Mouse (Mus musculus): ENCODE results near the gene Fndc3b. TPM values are rescaled to one million over a fixed set of nuclear protein-coding genes. Genes with fewer than 3 reads are reported as not detected.

Gene Fndc3b
- polyA plus RNA-seq, 1 experiment from 2014 or later = 13.3 TPM

- Histone ChIP-seq H3K4me2 (replicated peaks; ENCODE audit: low read depth) (no peak overlapping the region), H3K27ac (ENCODE audit: low read depth, low read length) (no peak overlapping the region)
- ATAC-seq = no peak
Observed at GRCm38 (mm10) chr3:27704641-27705040, 6.5 kb downstream of the Fndc3b start.

GRCm38 (mm10) chr3:27703531-27703930 lies 7.6 kb downstream of the Fndc3b start:
- no peaks in the 10 kb centered on the region for H3K9me3 ChIP-seq (ENCODE audit: control insufficient read depth)
- H3K4me3 ChIP-seq (ENCODE audit: low read depth, low read length) = no peak overlapping the region
- no peak for ATAC-seq
- H3K27ac ChIP-seq (ENCODE audit: low read depth, low read length) = no peak overlapping the region
- H3K27me3 ChIP-seq (replicated peaks; ENCODE audit: control insufficient read depth, insufficient read depth, low read length) = no peaks in the 10 kb centered on the region
- no peak for TF ChIP-seq CTCF (IDR thresholded peaks at IDR 0.05; ENCODE audit: low read depth)
- H3K36me3 ChIP-seq (ENCODE audit: control insufficient read depth, insufficient read depth) = 0 out of 2 replicates have a peak, but pooled peaks cover under 1% of the 10 kb centered on the region
- H3K4me1 ChIP-seq (replicated peaks; ENCODE audit: control insufficient read depth, insufficient read depth, low read length) = peaks cover 10% of the 10 kb centered on the region
- no peak overlapping the region for H3K9ac ChIP-seq (ENCODE audit: low read depth, low read length)
- 85% methylated on average over 8 of the region's 8 CpGs for WGBS
- H3K4me2 ChIP-seq (replicated peaks; ENCODE audit: low read depth) = no peak overlapping the region

More at GRCm38 (mm10) chr3:27704641-27705040, 6.5 kb downstream of the Fndc3b start:
- TF ChIP-seq CTCF (IDR thresholded peaks at IDR 0.05; ENCODE audit: low read depth) = no peak
- Histone ChIP-seq H3K9ac (ENCODE audit: low read depth, low read length) (no peak overlapping the region), H3K9me3 (ENCODE audit: control insufficient read depth) (no peaks in the 10 kb centered on the region), H3K36me3 (ENCODE audit: control insufficient read depth, insufficient read depth) (no peaks in the 10 kb centered on the region), H3K4me3 (ENCODE audit: low read depth, low read length) (no peak overlapping the region), H3K27me3 (replicated peaks; ENCODE audit: control insufficient read depth, insufficient read depth, low read length) (no peaks in the 10 kb centered on the region), H3K4me1 (replicated peaks; ENCODE audit: control insufficient read depth, insufficient read depth, low read length) (peaks cover 10% of the 10 kb centered on the region)
- 76% methylated on average over 9 of the region's 9 CpGs for WGBS

DNA sequence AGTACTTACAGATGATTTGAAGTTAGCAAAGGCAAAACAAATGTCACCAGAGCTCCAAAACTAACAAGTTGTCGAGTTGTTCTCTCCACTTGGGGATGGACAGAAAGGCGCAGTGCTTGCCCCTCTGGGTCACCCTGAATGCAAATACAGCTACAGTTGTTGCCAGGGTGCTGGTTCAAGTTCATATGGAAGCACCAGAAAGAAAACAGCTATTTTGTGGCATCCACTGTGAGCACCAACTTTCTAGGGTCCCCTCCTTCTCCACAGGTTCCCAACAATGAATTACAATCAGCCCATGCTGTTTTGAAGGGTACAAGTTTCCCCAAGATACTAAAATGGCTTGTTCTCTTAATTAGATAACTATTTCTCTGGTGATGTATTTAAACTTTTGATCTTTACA lies 8.0 kb downstream of the Fndc3b start:
- Histone ChIP-seq H3K36me3 (ENCODE audit: control insufficient read depth, insufficient read depth) (peaks cover 5% of the 10 kb centered on the region; the same call in 1 of the 2 replicates), H3K4me2 (replicated peaks; ENCODE audit: low read depth) (no peak overlapping the region), H3K27ac (ENCODE audit: low read depth, low read length) (no peak overlapping the region), H3K9ac (ENCODE audit: low read depth, low read length) (no peak overlapping the region), H3K4me3 (ENCODE audit: low read depth, low read length) (no peak overlapping the region), H3K9me3 (ENCODE audit: control insufficient read depth) (no peaks in the 10 kb centered on the region), H3K27me3 (replicated peaks; ENCODE audit: control insufficient read depth, insufficient read depth, low read length) (no peaks in the 10 kb centered on the region), H3K4me1 (replicated peaks; ENCODE audit: control insufficient read depth, insufficient read depth, low read length) (peaks cover 10% of the 10 kb centered on the region)
- WGBS = 97% methylated on average over 2 of the region's 2 CpGs
- no peak for ATAC-seq
- TF ChIP-seq CTCF (IDR thresholded peaks at IDR 0.05; ENCODE audit: low read depth) = no peak

GRCm38 (mm10) chr3:27698671-27699070 lies 12.4 kb downstream of the Fndc3b start:
- H3K27ac ChIP-seq (ENCODE audit: low read depth, low read length) = no peak overlapping the region
- no peak overlapping the region for H3K4me2 ChIP-seq (replicated peaks; ENCODE audit: low read depth)
- WGBS = over 99% methylated on average over 6 of the region's 6 CpGs
- H3K4me1 ChIP-seq (replicated peaks; ENCODE audit: control insufficient read depth, insufficient read depth, low read length) = 0 out of 2 replicates have a peak, but pooled peaks cover 3% of the 10 kb centered on the region
- H3K9ac ChIP-seq (ENCODE audit: low read depth, low read length) = no peak overlapping the region
- ATAC-seq = no peak
- H3K4me3 ChIP-seq (ENCODE audit: low read depth, low read length) = no peak overlapping the region
- H3K36me3 ChIP-seq (ENCODE audit: control insufficient read depth, insufficient read depth) = peaks cover 7% of the 10 kb centered on the region; the same call in 1 of the 2 replicates
- no peak for TF ChIP-seq CTCF (IDR thresholded peaks at IDR 0.05; ENCODE audit: low read depth)
- no peaks in the 10 kb centered on the region for H3K9me3 ChIP-seq (ENCODE audit: control insufficient read depth)
- H3K27me3 ChIP-seq (replicated peaks; ENCODE audit: control insufficient read depth, insufficient read depth, low read length) = no peaks in the 10 kb centered on the region

DNA sequence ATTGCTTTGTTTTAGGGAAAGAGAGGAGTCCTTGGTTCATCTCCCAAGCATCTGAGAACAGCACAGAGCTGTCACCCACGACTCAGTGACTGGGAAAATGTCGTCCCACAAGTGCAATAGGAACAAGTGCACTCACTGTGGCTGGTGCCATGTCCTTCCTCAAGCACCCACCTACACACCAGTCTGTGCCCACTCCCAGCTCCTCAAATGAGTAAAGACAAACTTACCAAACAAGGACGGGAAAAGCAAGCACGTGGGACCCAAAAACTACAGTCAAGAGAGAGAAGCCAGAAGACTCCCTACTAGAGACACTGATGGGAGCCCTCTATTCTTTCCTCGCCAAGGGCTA lies 14.7 kb downstream of the Fndc3b start:
- no peak for TF ChIP-seq CTCF (IDR thresholded peaks at IDR 0.05; ENCODE audit: low read depth)
- no peak for ATAC-seq
- Histone ChIP-seq H3K9me3 (ENCODE audit: control insufficient read depth) (no peaks in the 10 kb centered on the region), H3K4me3 (ENCODE audit: low read depth, low read length) (no peak overlapping the region), H3K4me2 (replicated peaks; ENCODE audit: low read depth) (no peak overlapping the region), H3K27me3 (replicated peaks; ENCODE audit: control insufficient read depth, insufficient read depth, low read length) (no peaks in the 10 kb centered on the region), H3K36me3 (ENCODE audit: control insufficient read depth, insufficient read depth) (peaks cover 7% of the 10 kb centered on the region; the same call in 1 of the 2 replicates), H3K4me1 (replicated peaks; ENCODE audit: control insufficient read depth, insufficient read depth, low read length) (0 out of 2 replicates have a peak, but pooled peaks cover 7% of the 10 kb centered on the region), H3K9ac (ENCODE audit: low read depth, low read length) (no peak overlapping the region), H3K27ac (ENCODE audit: low read depth, low read length) (no peak overlapping the region)
- 67% methylated on average over 5 of the region's 5 CpGs for WGBS

GRCm38 (mm10) chr3:27695612-27696448 lies 15.3 kb downstream of the Fndc3b start:
- Histone ChIP-seq H3K27me3 (replicated peaks; ENCODE audit: control insufficient read depth, insufficient read depth, low read length) (no peaks in the 10 kb centered on the region), H3K36me3 (ENCODE audit: control insufficient read depth, insufficient read depth) (peaks cover 7% of the 10 kb centered on the region; the same call in 1 of the 2 replicates), H3K4me2 (replicated peaks; ENCODE audit: low read depth) (no peak overlapping the region), H3K9me3 (ENCODE audit: control insufficient read depth) (no peaks in the 10 kb centered on the region), H3K4me1 (replicated peaks; ENCODE audit: control insufficient read depth, insufficient read depth, low read length) (0 out of 2 replicates have a peak, but pooled peaks cover 8% of the 10 kb centered on the region), H3K27ac (ENCODE audit: low read depth, low read length) (no peak overlapping the region), H3K9ac (ENCODE audit: low read depth, low read length) (no peak overlapping the region), H3K4me3 (ENCODE audit: low read depth, low read length) (no peak overlapping the region)
- WGBS = 60% methylated on average over 16 of the region's 16 CpGs
- TF ChIP-seq CTCF (IDR thresholded peaks at IDR 0.05; ENCODE audit: low read depth) = no peak
- no peak for ATAC-seq
